9 mouse cellular contexts compared by ENCODE assay signal in genomic region chr15:103167042-103167615, GRCm38 (mm10). TPM values are rescaled to one million over a fixed set of nuclear protein-coding genes. Genes with fewer than 3 reads are reported as not detected.
DNase-seq lines count a peak whose midpoint lies in the region; ATAC-seq and TF ChIP-seq lines count a peak whose summit lies in the region.
"Had no signal": no experiment of that assay in that cellular context is flagged by ENCODE, and none has a peak within 500 bp of the region (broad histone marks: within the 10 kb centered on the region; RNA-seq: fewer than 3 reads in every experiment).

Smug1 (minus strand) TSS chr15:103167092.

- CTCF ChIA-PET in Patski (lab: Charles Lee) = interaction anchor here (0.8 to 2.3 kb wide), 3 partner anchors 10 to 160 kb away, joined by 3 to 12 read pairs (median 6); no protein-coding TSS in a partner anchor

- POLR2A ChIA-PET in Patski (lab: Charles Lee) = no interaction called here

- H3K9ac ChIP-seq in heart, adult 2 months (ENCODE audit: low read depth, low read length) = no peak within 1 kb of the TSS

- H3K4me1 ChIP-seq in heart, adult 2 months (ENCODE audit: control insufficient read depth, insufficient read depth, low read length) = peaks cover 3% of the 10 kb centered on the region

- no peak for TF ChIP-seq POLR2A in heart, adult 2 months (IDR thresholded peaks at IDR 0.05; ENCODE audit: insufficient read depth, low read depth, low read length)

- no peak for TF ChIP-seq EP300 in heart, adult 2 months (IDR thresholded peaks at IDR 0.05; ENCODE audit: insufficient read depth, low read depth, low read length)

- in situ Hi-C loops in Patski (cut with MboI; ENCODE audit: low pct_unique_long_range_greater_than_20kb) = loop anchor here (10.0 kb wide), 1 partner anchor 152 kb away; the partner anchor contains the start of gene Hoxc4

- H3K4me3 ChIP-seq in heart, adult 2 months = no peak within 1 kb of the TSS
- H3K4me3 ChIP-seq: erythroblast, embryonic 14.5 days had no signal

- DNase-seq in gastrocnemius, adult 8-10 months (ENCODE audit: low spot score in 2 of 2) = no peak
- no peak for DNase-seq in gastrocnemius, adult 18-20 months (ENCODE audit: low spot score)
- no peak for DNase-seq in Patski (ENCODE audit: low read depth, low spot score)
- DNase-seq in heart, adult 2 months = no peak
- no peak for DNase-seq in layer of hippocampus, postnatal 36 days
- DNase-seq in retina, postnatal 1 day = peak; percentile 90
- no peak for DNase-seq in spleen, postnatal 4 days (ENCODE audit: low spot score in 2 of 2)
- no peak for DNase-seq in right cerebral cortex, postnatal 25 days

- intact Hi-C loops in heart, adult 2 months (cut with DNase I) = no loop called here

- 48% methylated on average over 6 of the region's 6 CpGs for WGBS in heart, adult 2 months

- no peaks in the 10 kb centered on the region for H3K36me3 ChIP-seq in heart, adult 2 months (ENCODE audit: control insufficient read depth, insufficient read depth, low read length)

- no peak for TF ChIP-seq CTCF in Patski (IDR thresholded peaks at IDR 0.05)
- no peak for TF ChIP-seq CTCF in heart, adult 2 months (IDR thresholded peaks at IDR 0.05)

- H3K27me3 ChIP-seq in Patski = no peaks in the 10 kb centered on the region
- H3K27me3 ChIP-seq in heart, adult 2 months (ENCODE audit: control insufficient read depth, insufficient read depth, low read length) = peaks cover 10% of the 10 kb centered on the region

- ATAC-seq in Patski = no peak

- H3K79me2 ChIP-seq in heart, adult 2 months (replicated peaks; ENCODE audit: control insufficient read depth, insufficient read depth, low read length) = no peaks in the 10 kb centered on the region

- H3K27ac ChIP-seq in heart, adult 2 months = no peak within 1 kb of the TSS

RNA-seq across cellular contexts. Expression of gene Smug1, which starts in this region (rescaled TPM):
- 10 to 100 TPM in 3 of 4 experiments, 1 to 10 TPM in 1; 10.0 to 19.3 (median 12.3) TPM for total RNA-seq in gastrocnemius, adult 8-10 months (2022)
- 10 to 100 TPM in 1 of 2 experiments, 1 to 10 TPM in 1; 9.4 to 11.3 TPM for total RNA-seq in gastrocnemius, adult 18-20 months (2021)
- polyA plus RNA-seq in Patski (2021) = 17.4 TPM
- 10 to 100 TPM; 13.9 to 15.2 TPM for total RNA-seq in heart, adult 2 months (2021)
- 13.3 and 13.9 TPM in 2 replicates for polyA plus RNA-seq in heart, adult 2 months (2012; rRNA removed)
- total RNA-seq in layer of hippocampus, postnatal 36 days (2021) = 10 to 100 TPM; 20.9 to 22.5 TPM
